Mouse (Mus musculus): ENCODE data around the gene Pet100. TPM values are rescaled to one million over a fixed set of nuclear protein-coding genes. Genes with fewer than 3 reads are reported as not detected.
A peak's percentile ranks its signal among the peaks of the same experiment; 100 is the strongest.

Pet100 gene
- polyA plus RNA-seq, 1 experiment from 2014 or later = 91.7 TPM

GRCm38 (mm10) chr8:3656725-3657381 lies 35.5 kb downstream of the Pet100 start:
- no peak overlapping the region for H3K4me3 ChIP-seq (ENCODE audit: low read depth, low read length)
- ATAC-seq (ENCODE audit: insufficient read depth, low FRiP score, low TSS enrichment) (no peak), DNase-seq (ENCODE audit: low spot score) (peak; percentile 30)
- H3K27me3 ChIP-seq (ENCODE audit: control insufficient read depth, insufficient read depth, low read length) = no peaks in the 10 kb centered on the region
- no peaks in the 10 kb centered on the region for H3K36me3 ChIP-seq (ENCODE audit: control insufficient read depth, insufficient read depth, low read length)
- 26% methylated on average over 7 of the region's 7 CpGs for WGBS
- no peaks in the 10 kb centered on the region for H3K4me1 ChIP-seq (ENCODE audit: control insufficient read depth, insufficient read depth, low read length)
- no peaks in the 10 kb centered on the region for H3K9me3 ChIP-seq (ENCODE audit: control insufficient read depth, low read length)
- no peak overlapping the region for H3K9ac ChIP-seq (ENCODE audit: low read length)
- H3K27ac ChIP-seq (ENCODE audit: low read depth, low read length) = no peak overlapping the region
- H3K4me2 ChIP-seq (ENCODE audit: low read depth) = no peak overlapping the region

GRCm38 (mm10) chr8:3660889-3661288 lies 39.5 kb downstream of the Pet100 start:
- DNase-seq (ENCODE audit: low spot score) = no peak
- ATAC-seq (ENCODE audit: insufficient read depth, low FRiP score, low TSS enrichment) = no peak

GRCm38 (mm10) chr8:3664405-3664804 lies 43.1 kb downstream of the Pet100 start:
- Histone ChIP-seq H3K9ac (ENCODE audit: low read length) (no peak overlapping the region), H3K4me2 (ENCODE audit: low read depth) (no peak overlapping the region), H3K9me3 (ENCODE audit: control insufficient read depth, low read length) (no peaks in the 10 kb centered on the region), H3K4me1 (ENCODE audit: control insufficient read depth, insufficient read depth, low read length) (no peaks in the 10 kb centered on the region), H3K4me3 (ENCODE audit: low read depth, low read length) (no peak overlapping the region), H3K27ac (ENCODE audit: low read depth, low read length) (no peak overlapping the region), H3K27me3 (ENCODE audit: control insufficient read depth, insufficient read depth, low read length) (no peaks in the 10 kb centered on the region), H3K36me3 (ENCODE audit: control insufficient read depth, insufficient read depth, low read length) (no peaks in the 10 kb centered on the region)
- no peak for ATAC-seq (ENCODE audit: insufficient read depth, low FRiP score, low TSS enrichment)
- 74% methylated on average over 5 of the region's 5 CpGs for WGBS
- DNase-seq (ENCODE audit: low spot score) = no peak

More at GRCm38 (mm10) chr8:3660889-3661288, 39.5 kb downstream of the Pet100 start:
- Histone ChIP-seq H3K9ac (ENCODE audit: low read length) (no peak overlapping the region), H3K4me2 (ENCODE audit: low read depth) (no peak overlapping the region), H3K36me3 (ENCODE audit: control insufficient read depth, insufficient read depth, low read length) (no peaks in the 10 kb centered on the region), H3K27ac (ENCODE audit: low read depth, low read length) (no peak overlapping the region), H3K4me3 (ENCODE audit: low read depth, low read length) (no peak overlapping the region), H3K4me1 (ENCODE audit: control insufficient read depth, insufficient read depth, low read length) (no peaks in the 10 kb centered on the region), H3K9me3 (ENCODE audit: control insufficient read depth, low read length) (no peaks in the 10 kb centered on the region), H3K27me3 (ENCODE audit: control insufficient read depth, insufficient read depth, low read length) (no peaks in the 10 kb centered on the region)
- 86% methylated on average over 8 of the region's 8 CpGs for WGBS

GRCm38 (mm10) chr8:3665507-3665906 lies 44.2 kb downstream of the Pet100 start, which contains the start of gene Mcemp1:
Mcemp1 (plus strand) TSS chr8:3665754.
- no peak within 1 kb of the TSS for H3K4me2 ChIP-seq (ENCODE audit: low read depth)
- DNase-seq (ENCODE audit: low spot score) (no peak), ATAC-seq (ENCODE audit: insufficient read depth, low FRiP score, low TSS enrichment) (no peak)
- WGBS = 68% methylated on average over 6 of the region's 6 CpGs
- H3K27me3 ChIP-seq (ENCODE audit: control insufficient read depth, insufficient read depth, low read length) = no peaks in the 10 kb centered on the region
- H3K27ac ChIP-seq (ENCODE audit: low read depth, low read length) = no peak within 1 kb of the TSS
- H3K9me3 ChIP-seq (ENCODE audit: control insufficient read depth, low read length) = no peaks in the 10 kb centered on the region
- no peaks in the 10 kb centered on the region for H3K36me3 ChIP-seq (ENCODE audit: control insufficient read depth, insufficient read depth, low read length)
- no peak within 1 kb of the TSS for H3K4me3 ChIP-seq (ENCODE audit: low read depth, low read length)
- H3K9ac ChIP-seq (ENCODE audit: low read length) = no peak within 1 kb of the TSS
- no peaks in the 10 kb centered on the region for H3K4me1 ChIP-seq (ENCODE audit: control insufficient read depth, insufficient read depth, low read length)

GRCm38 (mm10) chr8:3670388-3670787 lies 49.0 kb downstream of the Pet100 start:
- no peaks in the 10 kb centered on the region for H3K27me3 ChIP-seq (ENCODE audit: control insufficient read depth, insufficient read depth, low read length)
- ATAC-seq (ENCODE audit: insufficient read depth, low FRiP score, low TSS enrichment) (no peak), DNase-seq (ENCODE audit: low spot score) (no peak)
- H3K4me2 ChIP-seq (ENCODE audit: low read depth) = no peak overlapping the region
- no peaks in the 10 kb centered on the region for H3K4me1 ChIP-seq (ENCODE audit: control insufficient read depth, insufficient read depth, low read length)
- WGBS = 71% methylated on average over 2 of the region's 2 CpGs
- H3K4me3 ChIP-seq (ENCODE audit: low read depth, low read length) = no peak overlapping the region
- H3K27ac ChIP-seq (ENCODE audit: low read depth, low read length) = no peak overlapping the region
- H3K9me3 ChIP-seq (ENCODE audit: control insufficient read depth, low read length) = no peaks in the 10 kb centered on the region
- no peak overlapping the region for H3K9ac ChIP-seq (ENCODE audit: low read length)
- no peaks in the 10 kb centered on the region for H3K36me3 ChIP-seq (ENCODE audit: control insufficient read depth, insufficient read depth, low read length)

GRCm38 (mm10) chr8:3671980-3672491 lies 50.7 kb downstream of the Pet100 start, which contains the start of gene Fcor:
Fcor (minus strand) TSS chr8:3672362.
- DNase-seq (ENCODE audit: low spot score) = peak; percentile 88
- H3K4me1 ChIP-seq (ENCODE audit: control insufficient read depth, insufficient read depth, low read length) = no peaks in the 10 kb centered on the region
- under 1% methylated on average over 23 of the region's 23 CpGs for whole genome bisulfite sequencing
- H3K9ac ChIP-seq (ENCODE audit: low read length) = peak within 1 kb of the TSS; percentile 32
- peak within 1 kb of the TSS; percentile 52 for H3K4me2 ChIP-seq (ENCODE audit: low read depth)
- H3K9me3 ChIP-seq (ENCODE audit: control insufficient read depth, low read length) = no peaks in the 10 kb centered on the region
- H3K27ac ChIP-seq (ENCODE audit: low read depth, low read length) = peak within 1 kb of the TSS; percentile 9; the same call in 1 of the 2 replicates
- no peaks in the 10 kb centered on the region for H3K27me3 ChIP-seq (ENCODE audit: control insufficient read depth, insufficient read depth, low read length)
- peak within 1 kb of the TSS; percentile 37 for H3K4me3 ChIP-seq (ENCODE audit: low read depth, low read length)
- H3K36me3 ChIP-seq (ENCODE audit: control insufficient read depth, insufficient read depth, low read length) = no peaks in the 10 kb centered on the region
- peak; percentile 78 for ATAC-seq (ENCODE audit: insufficient read depth, low FRiP score, low TSS enrichment)

GRCm38 (mm10) chr8:3674671-3675070 lies 53.3 kb downstream of the Pet100 start:
- Histone ChIP-seq H3K27me3 (ENCODE audit: control insufficient read depth, insufficient read depth, low read length) (no peaks in the 10 kb centered on the region), H3K4me3 (ENCODE audit: low read depth, low read length) (no peak overlapping the region), H3K9ac (ENCODE audit: low read length) (no peak overlapping the region), H3K4me2 (ENCODE audit: low read depth) (no peak overlapping the region), H3K4me1 (ENCODE audit: control insufficient read depth, insufficient read depth, low read length) (peaks cover 4% of the 10 kb centered on the region; the same call in 1 of the 2 replicates), H3K27ac (ENCODE audit: low read depth, low read length) (no peak overlapping the region), H3K36me3 (ENCODE audit: control insufficient read depth, insufficient read depth, low read length) (peaks cover 9% of the 10 kb centered on the region), H3K9me3 (ENCODE audit: control insufficient read depth, low read length) (no peaks in the 10 kb centered on the region)
- DNase-seq (ENCODE audit: low spot score) (no peak), ATAC-seq (ENCODE audit: insufficient read depth, low FRiP score, low TSS enrichment) (no peak)
- 66% methylated on average over 3 of the region's 3 CpGs for WGBS
